Mouse (Mus musculus) ES-E14 (cell line): ENCODE results near the gene Tarm1. TPM values are rescaled to one million over a fixed set of nuclear protein-coding genes. Genes with fewer than 3 reads are reported as not detected.

Source experiments
- DNase-seq: peaks from one replicate; pipeline ENCODE4 v3.0.0-alpha.2; 2013; ENCODE audit warnings: low read depth, low spot score
- H3K27ac ChIP-seq: 2 replicates; pipeline ENCODE4 v1.5.1; 2012; ENCODE audit warnings: low read depth, mild to moderate bottlenecking, low read length, moderate library complexity, mixed read lengths; ENCODE audit not compliant: poor library complexity, insufficient read depth, severe bottlenecking
- H3K36me3 ChIP-seq: 2 replicates; pipeline ENCODE4 v1.6.1; 2012; ENCODE audit warnings: mild to moderate bottlenecking, low read length, moderate library complexity, mixed read lengths; ENCODE audit not compliant: control insufficient read depth, poor library complexity, insufficient read depth, severe bottlenecking
- H3K4me1 ChIP-seq, 2 experiments: fragments of 150-350 bp in 1 of 2; sonication (generic) in 1 of 2; 2 replicates each; pipeline ENCODE4 v1.6.1; 2012; ENCODE audit warnings: low read length in 2 of 2, mild to moderate bottlenecking in 1 of 2, mixed read lengths in 1 of 2; ENCODE audit not compliant: control insufficient read depth in 2 of 2, insufficient read depth in 2 of 2, poor library complexity in 1 of 2
- H3K4me3 ChIP-seq, 2 experiments: fragments of 150-350 bp in 1 of 2; sonication (generic) in 1 of 2; 2 replicates each; pipeline ENCODE4 v1.5.1; 2012; ENCODE audit warnings: low read length in 2 of 2, low read depth in 1 of 2, mild to moderate bottlenecking in 1 of 2, mixed read lengths in 1 of 2; ENCODE audit not compliant: insufficient read depth in 1 of 2, poor library complexity in 1 of 2, severe bottlenecking in 1 of 2
- H3K9ac ChIP-seq: 2 replicates; pipeline ENCODE4 v1.6.1; 2012; ENCODE audit warnings: low read depth, mild to moderate bottlenecking, low read length, mixed read lengths; ENCODE audit not compliant: poor library complexity, insufficient read depth, severe bottlenecking
- H3K9me3 ChIP-seq: fragments of 150-350 bp; sonication (generic); 2 replicates; pipeline ENCODE4 v1.6.1; 2012; ENCODE audit warnings: low read depth, mild to moderate bottlenecking, low read length; ENCODE audit not compliant: control insufficient read depth, insufficient read depth
- CHD2 ChIP-seq: IDR thresholded peaks from 2 replicates; pipeline ENCODE4 v1.6.1; 2014; ENCODE audit warnings: mild to moderate bottlenecking, low read depth, low read length, inconsistent platforms
- HCFC1 ChIP-seq: IDR thresholded peaks from 2 replicates; pipeline ENCODE4 v1.6.1; 2012; ENCODE audit warnings: low read length, inconsistent platforms, borderline replicate concordance; ENCODE audit not compliant: insufficient read depth
- MAFK ChIP-seq: IDR thresholded peaks from 2 replicates; pipeline ENCODE4 v1.6.1; 2014; ENCODE audit warnings: mild to moderate bottlenecking, low read depth, low read length, inconsistent platforms; ENCODE audit not compliant: insufficient read depth
- ZC3H11A ChIP-seq: IDR thresholded peaks from 2 replicates; pipeline ENCODE4 v1.6.1; 2012; ENCODE audit warnings: low read depth, mild to moderate bottlenecking, inconsistent platforms, low read length, borderline replicate concordance
- ZNF384 ChIP-seq: IDR thresholded peaks from 2 replicates; pipeline ENCODE4 v1.6.1; 2012; ENCODE audit warnings: low read depth, low read length, inconsistent platforms
- in situ Hi-C, 2 experiments: fragments of 600-800 bp; cut with MboI; formaldehyde crosslinking; loops; one replicate each; pipeline ENCODE4 v1.15.1; 2025; ENCODE audit warnings: low sequenced_read_pairs in 2 of 2, inconsistent platforms in 1 of 2; ENCODE audit not compliant: unreplicated experiment in 2 of 2
- total RNA-seq: library from RNA; depleted of rRNA; stranded (reverse); fragments of 300-350 nt; gene quantifications from 2 replicates; pipeline ENCODE4 v1.2.3, GENCODE M21; 2012

Gene Tarm1
- total RNA-seq, 1 experiment: 0.85 TPM

DNA sequence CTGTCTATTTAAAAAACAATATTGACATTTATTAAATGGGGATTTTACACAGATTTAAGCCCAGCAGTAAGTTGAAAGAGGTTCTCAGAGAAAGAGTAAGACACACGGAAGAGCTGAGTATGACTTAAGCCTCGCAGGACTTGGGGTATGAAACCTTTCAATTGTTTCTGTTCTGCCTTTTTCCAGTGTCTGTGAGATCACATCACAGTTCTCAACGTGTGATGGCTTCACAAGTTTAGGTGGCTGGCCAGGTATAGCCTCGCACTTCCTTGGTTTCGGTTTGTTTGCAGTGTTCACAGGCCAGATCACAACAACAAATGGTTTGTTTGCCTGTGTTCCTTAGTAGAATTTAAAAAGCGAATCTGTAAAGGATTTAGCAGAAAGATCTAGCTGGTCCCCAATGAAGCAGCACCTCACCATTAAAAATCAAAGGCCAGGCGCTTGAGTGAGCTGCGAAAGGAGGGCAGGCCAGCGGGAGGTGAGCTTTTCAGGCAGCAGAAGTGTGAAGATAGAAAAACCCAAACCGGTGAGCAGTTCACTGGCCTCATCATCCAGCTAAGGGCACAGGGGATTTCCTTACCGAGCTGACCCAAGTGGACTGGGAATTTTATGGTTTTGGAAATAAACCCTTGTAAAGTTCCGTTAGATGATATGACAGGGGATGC lies 49.5 kb downstream of the Tarm1 start:
- peaks cover 0 to 13% of the 10 kb centered on the region in 2 experiments; a peak in 3 of 4 replicates for H3K4me1 ChIP-seq
- H3K27ac ChIP-seq: no peak overlapping the region
- H3K36me3 ChIP-seq: no peaks in the 10 kb centered on the region
- in situ Hi-C loops: no loop called here
- no peak for DNase-seq
- no peak overlapping the region for H3K9ac ChIP-seq
- TF ChIP-seq MAFK: no peak
- TF ChIP-seq CHD2: no peak
- no peak for TF ChIP-seq ZNF384
- TF ChIP-seq ZC3H11A: no peak
- no peak for TF ChIP-seq HCFC1
- no peak overlapping the region for H3K4me3 ChIP-seq
- H3K9me3 ChIP-seq: no peaks in the 10 kb centered on the region

GRCm38 (mm10) chr7:3451161-3451560 lies 51.3 kb downstream of the Tarm1 start:
- Histone ChIP-seq H3K4me3 (no peak overlapping the region), H3K27ac (no peak overlapping the region), H3K36me3 (no peaks in the 10 kb centered on the region), H3K4me1 (peaks cover 0 to 13% of the 10 kb centered on the region in 2 experiments; a peak in 3 of 4 replicates), H3K9me3 (no peaks in the 10 kb centered on the region), H3K9ac (no peak overlapping the region)
- in situ Hi-C loops: no loop called here
- DNase-seq: no peak
- TF ChIP-seq HCFC1 (no peak), ZC3H11A (no peak), CHD2 (no peak), MAFK (no peak), ZNF384 (no peak)

GRCm38 (mm10) chr7:3450671-3451070 lies 51.8 kb downstream of the Tarm1 start:
- Histone ChIP-seq H3K9me3 (no peaks in the 10 kb centered on the region), H3K36me3 (no peaks in the 10 kb centered on the region), H3K27ac (no peak overlapping the region), H3K4me3 (no peak overlapping the region), H3K4me1 (peaks cover 0 to 13% of the 10 kb centered on the region in 2 experiments; a peak in 3 of 4 replicates), H3K9ac (no peak overlapping the region)
- TF ChIP-seq MAFK (no peak), ZC3H11A (no peak), HCFC1 (no peak), ZNF384 (no peak), CHD2 (no peak)
- in situ Hi-C loops: no loop called here
- DNase-seq: no peak

GRCm38 (mm10) chr7:3448737-3449454 lies 53.5 kb downstream of the Tarm1 start:
- H3K4me3 ChIP-seq: no peak overlapping the region
- TF ChIP-seq HCFC1: no peak
- no peak for TF ChIP-seq ZNF384
- no peak for TF ChIP-seq CHD2
- TF ChIP-seq MAFK: peak; percentile 78
- TF ChIP-seq ZC3H11A: 0 out of 2 replicates have a peak, but pooled peaks have one; percentile 16
- H3K4me1 ChIP-seq: peaks cover 0 to 13% of the 10 kb centered on the region in 2 experiments; a peak in 3 of 4 replicates
- H3K9ac ChIP-seq: no peak overlapping the region
- no peaks in the 10 kb centered on the region for H3K9me3 ChIP-seq
- DNase-seq: peak; percentile 60
- in situ Hi-C loops: no loop called here
- H3K36me3 ChIP-seq: no peaks in the 10 kb centered on the region
- no peak overlapping the region for H3K27ac ChIP-seq
